Mouse (Mus musculus) ovary, adult 18-20 months (tissue): ENCODE measurements around the gene Gpr6.

Experiments used
- DNase-seq: peaks from one replicate; pipeline ENCODE4 v3.0.0; 2022; ENCODE audit warnings: low spot score, mixed read lengths

Gene Gpr6

GRCm38 (mm10) chr10:41072116-41072515 is at the start of gene Gpr6:
TSS of gene Gpr6 (minus strand) at chr10:41072285.
- DNase-seq: no peak

GRCm38 (mm10) chr10:41100060-41100459 is 28.0 kb upstream of the Gpr6 start:
- no peak for DNase-seq

- DNase-seq: no peak
These were observed 26.1 kb upstream of the Gpr6 start for GRCm38 (mm10) chr10:41098137-41098536.

- DNase-seq: no peak
These were observed 16.8 kb upstream of the Gpr6 start for GRCm38 (mm10) chr10:41088852-41089251.

- DNase-seq: no peak
These were observed 389 bp downstream of the Gpr6 start for GRCm38 (mm10) chr10:41071696-41072095.

GRCm38 (mm10) chr10:41070693-41071651 is 1.1 kb downstream of the Gpr6 start:
- DNase-seq: no peak

GRCm38 (mm10) chr10:41060250-41060831 is 11.7 kb downstream of the Gpr6 start:
- no peak for DNase-seq

- no peak for DNase-seq
These were observed 16.5 kb downstream of the Gpr6 start for GRCm38 (mm10) chr10:41055581-41055980.

- DNase-seq: no peak
These were observed 18.1 kb downstream of the Gpr6 start for GRCm38 (mm10) chr10:41054005-41054404.

GRCm38 (mm10) chr10:41042272-41042671 is 29.8 kb downstream of the Gpr6 start:
- no peak for DNase-seq

GRCm38 (mm10) chr10:41041478-41041877 is 30.6 kb downstream of the Gpr6 start:
- no peak for DNase-seq

- no peak for DNase-seq
These were observed 31.5 kb downstream of the Gpr6 start for GRCm38 (mm10) chr10:41040530-41041085.

- no peak for DNase-seq
These were observed 33.6 kb downstream of the Gpr6 start for GRCm38 (mm10) chr10:41038476-41038875.

GRCm38 (mm10) chr10:41037722-41038121 is 34.4 kb downstream of the Gpr6 start:
- no peak for DNase-seq

- no peak for DNase-seq
These were observed 39.3 kb downstream of the Gpr6 start for GRCm38 (mm10) chr10:41032811-41033210.

- DNase-seq: no peak
These were observed 47.2 kb downstream of the Gpr6 start for GRCm38 (mm10) chr10:41024860-41025259.

- DNase-seq: no peak
These were observed 47.7 kb downstream of the Gpr6 start for GRCm38 (mm10) chr10:41024406-41024805.

GRCm38 (mm10) chr10:41022226-41022625 is 49.9 kb downstream of the Gpr6 start:
- no peak for DNase-seq
